Comparison of ENCODE assay signal across 28 mouse cellular contexts in genomic region chr16:37801097-37801496, GRCm38 (mm10). TPM values are rescaled to one million over a fixed set of nuclear protein-coding genes. Genes with fewer than 3 reads are reported as not detected.
DNase-seq lines count a peak whose midpoint lies in the region; ATAC-seq and TF ChIP-seq lines count a peak whose summit lies in the region.
"Had no signal": no experiment of that assay in that cellular context is flagged by ENCODE, and none has a peak within 500 bp of the region (broad histone marks: within the 10 kb centered on the region; RNA-seq: fewer than 3 reads in every experiment).

No protein-coding gene starts in this region.

- WGBS in midbrain, postnatal 0 days = 88% methylated on average over 2 of the region's 2 CpGs

- H3K4me1 ChIP-seq in midbrain, postnatal 0 days (ENCODE audit: insufficient read depth, low read length) = 0 out of 2 replicates have a peak, but pooled peaks cover 4% of the 10 kb centered on the region
- H3K4me1 ChIP-seq: intestine, embryonic 15.5 days had no signal

- H3K27me3 ChIP-seq in midbrain, postnatal 0 days (ENCODE audit: insufficient read depth, low read length) = no peaks in the 10 kb centered on the region
- H3K27me3 ChIP-seq: forebrain, embryonic 15.5 days; hindbrain, embryonic 13.5 days; intestine, embryonic 15.5 days; midbrain, embryonic 12.5 days had no signal

- no peaks in the 10 kb centered on the region for H3K36me3 ChIP-seq in midbrain, postnatal 0 days (ENCODE audit: insufficient read depth, low read length)
- H3K36me3 ChIP-seq: forebrain, embryonic 15.5 days; intestine, embryonic 15.5 days had no signal

- H3K9me3 ChIP-seq in midbrain, postnatal 0 days (ENCODE audit: low read length) = no peaks in the 10 kb centered on the region
- H3K9me3 ChIP-seq: forebrain, embryonic 15.5 days; hindbrain, embryonic 13.5 days; intestine, embryonic 15.5 days had no signal

- H3K27ac ChIP-seq in layer of hippocampus, adult 2 months = peak overlapping the region; percentile 58; the same call in 1 of the 2 replicates
- no peak overlapping the region for H3K27ac ChIP-seq in midbrain, postnatal 0 days (ENCODE audit: low read depth, low read length)
- H3K27ac ChIP-seq: forebrain, embryonic 15.5 days; intestine, embryonic 15.5 days; midbrain, embryonic 12.5 days had no signal

- H3K4me3 ChIP-seq in layer of hippocampus, adult 2 months = no peak overlapping the region
- H3K4me3 ChIP-seq in midbrain, postnatal 0 days (ENCODE audit: low read depth, low read length) = no peak overlapping the region
- H3K4me3 ChIP-seq: forebrain, embryonic 15.5 days; hindbrain, embryonic 13.5 days; intestine, embryonic 15.5 days; midbrain, embryonic 12.5 days had no signal

- no peak for TF ChIP-seq CTCF in layer of hippocampus, adult 2 months (conservative IDR thresholded peaks at IDR 0.05)
- TF ChIP-seq CTCF in midbrain, postnatal 0 days (IDR thresholded peaks at IDR 0.05) = no peak

- no peak for DNase-seq in layer of hippocampus, adult 2 months (ENCODE audit: low spot score in 2 of 2)
- DNase-seq in layer of hippocampus, postnatal 36 days = no peak
- peak; percentile 99 for DNase-seq in 3T3-L1 (ENCODE audit: low read depth, low spot score)
- peak; percentile 91 for DNase-seq in Muller cell, postnatal 12 days (ENCODE audit: inconsistent ontology term)
- DNase-seq in fibroblast of lung, adult 2 months (ENCODE audit: low read depth) = peak; percentile 96
- DNase-seq in spleen, postnatal 10 days (ENCODE audit: low spot score in 2 of 2) = no peak
- no peak for DNase-seq in urinary bladder, postnatal 36 days (ENCODE audit: low spot score in 2 of 2)
- no peak for DNase-seq in midbrain, postnatal 0 days (ENCODE audit: low spot score)
- DNase-seq: adrenal gland, adult 8-10 months; cerebellum, adult 2 months; cerebellum, postnatal 36 days; heart, postnatal 10 days; kidney, adult 9 months; kidney, postnatal 4 days; liver; lung, postnatal 14 days; thymus, postnatal 36 days had no signal

- H3K9ac ChIP-seq in midbrain, postnatal 0 days (replicated peaks; ENCODE audit: low read length, poor library complexity, severe bottlenecking) = no peak overlapping the region
- H3K9ac ChIP-seq: forebrain, embryonic 15.5 days; hindbrain, embryonic 13.5 days; intestine, embryonic 15.5 days; midbrain, embryonic 12.5 days had no signal

- ATAC-seq in midbrain, postnatal 0 days (ENCODE audit: low FRiP score) = no peak
- ATAC-seq: forebrain, embryonic 15.5 days; intestine, embryonic 15.5 days had no signal

- no peak overlapping the region for H3K4me2 ChIP-seq in midbrain, postnatal 0 days (ENCODE audit: low read depth, low read length, poor library complexity, severe bottlenecking)
- H3K4me2 ChIP-seq: forebrain, embryonic 15.5 days; heart, embryonic 11.5 days; hindbrain, embryonic 13.5 days; intestine, embryonic 15.5 days; midbrain, embryonic 12.5 days had no signal

RNA-seq across cellular contexts. Expression of gene Fstl1, which starts 24.4 kb away (rescaled TPM):
- 10 to 100 TPM; 34.5 to 41.8 TPM for total RNA-seq in layer of hippocampus, adult 2 months (2021)
- total RNA-seq in layer of hippocampus, postnatal 36 days (2021) = 10 to 100 TPM; 32.5 to 34.3 TPM
- total RNA-seq in midbrain, postnatal 0 days (2014; rRNA removed) = 51.6 and 72.1 TPM in 2 replicates
- 56.3 and 58.8 TPM in 2 replicates for polyA plus RNA-seq in midbrain, postnatal 0 days (2015; fragmentation: Nextera tagmentation; extraction: Ambion mirVana)

RNA-seq across cellular contexts. Expression of gene Gm36028, which starts 59.8 kb away (rescaled TPM):
- total RNA-seq in layer of hippocampus, adult 2 months (2021) = not detected
- total RNA-seq in layer of hippocampus, postnatal 36 days (2021) = under 1 TPM in 1 of 2 experiments, not detected in 1; 0.35 TPM
- not detected in 2 replicates for total RNA-seq in midbrain, postnatal 0 days (2014; rRNA removed)
- polyA plus RNA-seq in midbrain, postnatal 0 days (2015; fragmentation: Nextera tagmentation; extraction: Ambion mirVana) = 0.19 TPM in 1 of 2 replicates, not detected in the other
- total RNA-seq: gastrocnemius, postnatal 4 days; layer of hippocampus, postnatal 10 days; left cerebral cortex, postnatal 25 days had no signal
- polyA plus RNA-seq: G1E; hindbrain, embryonic 13.5 days; small intestine, adult 2 months; stomach, embryonic 14.5 days had no signal

Comparison
In these comparisons a context has a peak if more than half of its experiments do, and no peak if none do; other contexts are left out.
1. DNase-seq: peak in 3T3-L1 (single experiment), Muller cell, postnatal 12 days (single experiment) and fibroblast of lung, adult 2 months (single experiment); none in layer of hippocampus, adult 2 months (0 of 2), layer of hippocampus, postnatal 36 days (0 of 2), spleen, postnatal 10 days (0 of 2), urinary bladder, postnatal 36 days (0 of 2) and midbrain, postnatal 0 days (single experiment).